Mouse (Mus musculus) forebrain, postnatal 0 days (tissue): ENCODE measurements around the gene Btg1. TPM values are rescaled to one million over a fixed set of nuclear protein-coding genes. Genes with fewer than 3 reads are reported as not detected.

Experiments
- ATAC-seq: fragments of 200-750 bp; cut with Nextera tagmentation; 2 replicates; pipeline ENCODE4 v1.8.0; 2017; ENCODE audit warnings: mild to moderate bottlenecking, moderate library complexity
- DNase-seq: peaks from one replicate; pipeline ENCODE4 v3.0.0-alpha.2; 2015
- H3K27ac ChIP-seq: fragments of 300-500 bp; sonication (generic); 2 replicates; pipeline ENCODE4 v1.5.1; 2014; ENCODE audit warnings: low read depth, mild to moderate bottlenecking, antibody characterized with exemption, low read length, moderate library complexity, mixed read lengths
- H3K27me3 ChIP-seq: fragments of 300-500 bp; sonication (generic); 2 replicates; pipeline ENCODE4 v1.6.1; 2014; ENCODE audit warnings: mild to moderate bottlenecking, low read length, mixed read lengths; ENCODE audit not compliant: insufficient read depth
- H3K36me3 ChIP-seq: fragments of 300-500 bp; sonication (generic); 2 replicates; pipeline ENCODE4 v1.6.1; 2014; ENCODE audit warnings: mild to moderate bottlenecking, moderate library complexity; ENCODE audit not compliant: insufficient read depth
- H3K4me1 ChIP-seq: fragments of 300-500 bp; sonication (generic); 2 replicates; pipeline ENCODE4 v1.6.1; 2014; ENCODE audit warnings: antibody characterized with exemption; ENCODE audit not compliant: insufficient read depth
- H3K4me2 ChIP-seq: fragments of 300-500 bp; sonication (generic); 2 replicates; pipeline ENCODE4 v1.6.1; 2014; ENCODE audit warnings: low read depth, mild to moderate bottlenecking, moderate library complexity
- H3K4me3 ChIP-seq: fragments of 300-500 bp; sonication (generic); 2 replicates; pipeline ENCODE4 v1.5.1; 2014; ENCODE audit warnings: low read depth, low read length, mixed read lengths
- H3K9ac ChIP-seq: fragments of 300-500 bp; sonication (generic); 2 replicates; pipeline ENCODE4 v1.6.1; 2014; ENCODE audit warnings: mild to moderate bottlenecking
- H3K9me3 ChIP-seq: fragments of 300-500 bp; sonication (generic); 2 replicates; pipeline ENCODE4 v1.6.1; 2016; ENCODE audit warnings: low read length
- CTCF ChIP-seq: sonication (generic); IDR thresholded peaks from 2 replicates; pipeline ENCODE4 v1.5.1; 2016; ENCODE audit warnings: antibody characterized with exemption, control low read depth, low read depth
- WGBS: fragments of 180-500 bp; shearing (Covaris S2); extraction: QIAGEN DNeasy Blood & Tissue Kit; methylation state at CpG from one replicate; pipeline ENCODE4 v1.1.7; 2014; 5-methylcytosine and 5-hydroxymethylcytosine counted together
- polyA plus RNA-seq: library from polyadenylated mRNA; unstranded; fragments of >200 nt; fragmentation: Nextera tagmentation; extraction: Ambion mirVana; gene quantifications from 2 replicates; pipeline ENCODE4 v1.2.1, GENCODE M21; 2015
- total RNA-seq: library from RNA; depleted of rRNA; stranded (reverse); fragments of >200 nt; gene quantifications from 2 replicates; pipeline ENCODE4 v1.2.3, GENCODE M21; 2014

Btg1 gene
- total and polyA plus RNA-seq, 2 experiments from 2014 or later = 28.1 to 28.7 TPM

- no peak for TF ChIP-seq CTCF
- Histone ChIP-seq H3K27me3 (no peaks in the 10 kb centered on the region), H3K4me2 (no peak overlapping the region), H3K4me1 (peaks cover 12% of the 10 kb centered on the region; the same call in 1 of the 2 replicates), H3K36me3 (0 out of 2 replicates have a peak, but pooled peaks cover 10% of the 10 kb centered on the region), H3K27ac (no peak overlapping the region), H3K4me3 (no peak overlapping the region), H3K9me3 (no peaks in the 10 kb centered on the region), H3K9ac (no peak overlapping the region)
- no peak for DNase-seq
- WGBS = 82% methylated on average over 5 of the region's 5 CpGs
- no peak for ATAC-seq
These were observed 13.3 kb downstream of the Btg1 start for GRCm38 (mm10) chr10:96630110-96630509.

GRCm38 (mm10) chr10:96631066-96631711 is 14.4 kb downstream of the Btg1 start:
- WGBS = 73% methylated on average over 9 of the region's 9 CpGs
- Histone ChIP-seq H3K9me3 (no peaks in the 10 kb centered on the region), H3K9ac (no peak overlapping the region), H3K4me1 (peaks cover 5% of the 10 kb centered on the region; the same call in 1 of the 2 replicates), H3K4me3 (no peak overlapping the region), H3K4me2 (no peak overlapping the region), H3K27me3 (no peaks in the 10 kb centered on the region), H3K27ac (no peak overlapping the region), H3K36me3 (0 out of 2 replicates have a peak, but pooled peaks cover 10% of the 10 kb centered on the region)
- no peak for TF ChIP-seq CTCF
- DNase-seq (no peak), ATAC-seq (no peak)

DNA sequence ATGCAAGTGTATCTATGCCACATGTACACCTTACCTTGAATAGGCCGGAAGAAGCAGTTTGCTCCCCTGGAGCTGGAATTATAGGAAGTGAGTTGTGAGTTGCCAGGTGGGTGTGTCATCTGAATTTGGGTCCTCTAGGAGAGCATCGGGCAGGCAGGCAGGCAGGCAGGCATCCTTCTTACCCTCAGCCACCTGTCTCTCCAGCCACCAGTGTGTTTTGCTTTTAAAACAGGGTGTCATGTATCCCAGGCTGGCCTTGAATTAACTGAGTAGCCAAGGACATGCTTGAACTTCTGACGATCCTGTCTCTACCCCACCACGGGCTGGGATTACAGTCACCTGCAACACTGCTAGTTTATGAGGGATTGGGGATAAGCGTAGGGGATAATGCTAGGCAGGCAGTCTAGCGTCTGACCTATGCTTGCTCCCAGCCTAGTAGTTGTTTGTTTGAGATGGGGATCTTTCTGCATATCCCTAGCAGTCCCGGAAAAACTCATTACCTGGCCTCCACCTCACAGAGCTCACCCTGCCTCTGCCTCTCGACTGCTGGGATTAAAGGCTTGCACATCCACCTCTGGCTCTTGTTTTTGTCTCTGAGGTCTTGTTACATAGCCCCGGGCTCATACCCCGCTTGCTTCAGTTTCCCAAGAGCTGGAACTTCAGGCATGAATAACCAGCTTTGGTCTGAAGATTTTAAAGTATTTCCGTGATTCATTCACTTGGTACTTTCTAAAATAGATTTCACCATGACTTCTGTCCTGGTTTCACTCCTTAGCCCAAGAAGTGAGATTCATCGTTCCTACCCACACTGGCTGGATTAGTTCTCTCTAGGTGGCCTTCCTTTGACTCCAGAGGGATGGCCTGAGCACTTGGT is 15.7 kb downstream of the Btg1 start:
- TF ChIP-seq CTCF = no peak
- DNase-seq (no peak), ATAC-seq (no peak)
- Histone ChIP-seq H3K36me3 (0 out of 2 replicates have a peak, but pooled peaks cover 10% of the 10 kb centered on the region), H3K4me1 (0 out of 2 replicates have a peak, but pooled peaks cover under 1% of the 10 kb centered on the region), H3K9ac (no peak overlapping the region), H3K27ac (no peak overlapping the region), H3K4me3 (no peak overlapping the region), H3K27me3 (no peaks in the 10 kb centered on the region), H3K9me3 (no peaks in the 10 kb centered on the region), H3K4me2 (no peak overlapping the region)
- 83% methylated on average over 12 of the region's 12 CpGs for WGBS

- Histone ChIP-seq H3K9me3 (no peaks in the 10 kb centered on the region), H3K36me3 (0 out of 2 replicates have a peak, but pooled peaks cover 10% of the 10 kb centered on the region), H3K27ac (no peak overlapping the region), H3K27me3 (no peaks in the 10 kb centered on the region), H3K9ac (no peak overlapping the region), H3K4me2 (no peak overlapping the region), H3K4me3 (no peak overlapping the region), H3K4me1 (no peaks in the 10 kb centered on the region)
- TF ChIP-seq CTCF = no peak
- ATAC-seq (no peak), DNase-seq (no peak)
- 81% methylated on average over 4 of the region's 4 CpGs for WGBS
These were observed 16.3 kb downstream of the Btg1 start for GRCm38 (mm10) chr10:96633145-96633516.

DNA sequence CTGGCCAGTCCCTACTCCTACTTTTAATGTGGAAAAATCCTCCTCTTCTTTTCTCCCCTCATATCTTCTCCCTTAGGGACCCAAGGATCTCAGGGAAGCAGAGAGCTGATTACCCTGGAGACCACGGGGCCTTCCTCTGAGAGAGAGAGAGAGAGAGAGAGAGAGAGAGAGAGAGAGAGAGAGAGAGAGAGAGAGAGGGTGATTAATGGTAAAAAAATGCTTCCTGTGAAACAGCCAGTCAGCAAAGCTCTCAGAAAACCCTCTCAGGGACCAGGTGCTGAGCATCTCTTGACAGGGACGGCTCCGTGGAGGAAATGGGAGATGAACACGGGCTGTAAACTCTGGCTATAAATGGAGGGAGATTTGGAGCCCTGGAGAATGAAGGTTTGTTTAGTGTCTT is 18.7 kb downstream of the Btg1 start:
- no peak for ATAC-seq
- Histone ChIP-seq H3K36me3 (no peaks in the 10 kb centered on the region), H3K4me3 (no peak overlapping the region), H3K9me3 (no peaks in the 10 kb centered on the region), H3K27ac (no peak overlapping the region), H3K4me1 (no peaks in the 10 kb centered on the region), H3K27me3 (no peaks in the 10 kb centered on the region), H3K9ac (no peak overlapping the region), H3K4me2 (no peak overlapping the region)
- TF ChIP-seq CTCF = no peak
- DNase-seq = no peak
- 57% methylated on average over 4 of the region's 4 CpGs for WGBS

GRCm38 (mm10) chr10:96638477-96638876 is 21.7 kb downstream of the Btg1 start:
- Histone ChIP-seq H3K4me3 (no peak overlapping the region), H3K9me3 (no peaks in the 10 kb centered on the region), H3K27me3 (no peaks in the 10 kb centered on the region), H3K9ac (no peak overlapping the region), H3K27ac (no peak overlapping the region), H3K4me1 (no peaks in the 10 kb centered on the region), H3K36me3 (no peaks in the 10 kb centered on the region), H3K4me2 (no peak overlapping the region)
- no peak for ATAC-seq
- TF ChIP-seq CTCF = no peak
- 81% methylated on average over 2 of the region's 2 CpGs for WGBS
- DNase-seq = no peak

- TF ChIP-seq CTCF = no peak
- WGBS = 68% methylated on average over 4 of the region's 4 CpGs
- no peak overlapping the region for H3K4me2 ChIP-seq
- no peak overlapping the region for H3K4me3 ChIP-seq
- H3K27me3 ChIP-seq = no peaks in the 10 kb centered on the region
- H3K27ac ChIP-seq = no peak overlapping the region
- H3K9ac ChIP-seq = no peak overlapping the region
- DNase-seq (no peak), ATAC-seq (no peak)
- H3K9me3 ChIP-seq = no peaks in the 10 kb centered on the region
- peaks cover 10% of the 10 kb centered on the region for H3K4me1 ChIP-seq
- H3K36me3 ChIP-seq = no peaks in the 10 kb centered on the region
These were observed 25.2 kb downstream of the Btg1 start for GRCm38 (mm10) chr10:96642014-96642413.
